ENCODE assay signal across 12 mouse cellular contexts in genomic region chr5:129877731-129878455, GRCm38 (mm10). TPM values are rescaled to one million over a fixed set of nuclear protein-coding genes. Genes with fewer than 3 reads are reported as not detected.
A peak's percentile ranks its signal among the peaks of the same experiment; 100 is the strongest.
DNase-seq lines count a peak whose midpoint lies in the region; ATAC-seq lines count a peak whose summit lies in the region.
"Had no signal": no experiment of that assay in that cellular context is flagged by ENCODE, and none has a peak within 500 bp of the region (broad histone marks: within the 10 kb centered on the region; RNA-seq: fewer than 3 reads in every experiment).

No protein-coding gene starts in this region.

- peaks cover 23% of the 10 kb centered on the region for H3K36me3 ChIP-seq in kidney, embryonic 14.5 days (ENCODE audit: control insufficient read depth, insufficient read depth, low read length)
- H3K36me3 ChIP-seq in hindbrain, embryonic 14.5 days (replicated peaks; ENCODE audit: control insufficient read depth, insufficient read depth), result peaks cover 33% of the 10 kb centered on the region
- H3K36me3 ChIP-seq in intestine, embryonic 16.5 days (ENCODE audit: control insufficient read depth, insufficient read depth, low read length), result peaks cover 12% of the 10 kb centered on the region

- H3K9me3 ChIP-seq in kidney, embryonic 14.5 days (ENCODE audit: control insufficient read depth, low read length), result no peaks in the 10 kb centered on the region; the same call in 1 of the 2 replicates
- H3K9me3 ChIP-seq in hindbrain, embryonic 14.5 days (ENCODE audit: control insufficient read depth, low read length), result no peaks in the 10 kb centered on the region
- H3K9me3 ChIP-seq in intestine, embryonic 16.5 days (ENCODE audit: control insufficient read depth, low read length), result no peaks in the 10 kb centered on the region
- H3K9me3 ChIP-seq: limb, embryonic 15.5 days had no signal

- H3K27ac ChIP-seq in kidney, embryonic 14.5 days (ENCODE audit: low read depth, low read length), result no peak overlapping the region
- no peak overlapping the region for H3K27ac ChIP-seq in hindbrain, embryonic 14.5 days
- no peak overlapping the region for H3K27ac ChIP-seq in intestine, embryonic 16.5 days (ENCODE audit: low read length)
- H3K27ac ChIP-seq: limb, embryonic 15.5 days had no signal

- H3K4me2 ChIP-seq in kidney, embryonic 14.5 days (replicated peaks; ENCODE audit: low read depth, low read length), result no peak overlapping the region
- H3K4me2 ChIP-seq in hindbrain, embryonic 14.5 days (replicated peaks), result no peak overlapping the region
- H3K4me2 ChIP-seq in intestine, embryonic 16.5 days (ENCODE audit: low read depth, low read length), result no peak overlapping the region
- H3K4me2 ChIP-seq: limb, embryonic 15.5 days had no signal

- DNase-seq in kidney, postnatal 14 days, result peak; percentile 21
- DNase-seq in brain, adult 2 months (ENCODE audit: low read depth, low spot score), result peak; percentile 59
- DNase-seq in gastrocnemius, adult 8-10 months (ENCODE audit: low spot score in 2 of 2), result peak; percentile 72 to 83
- peak; percentile 27 for DNase-seq in heart, postnatal 25 days (ENCODE audit: low spot score)
- DNase-seq in cerebellum, adult 9-10 months, result no peak
- DNase-seq in hindbrain, embryonic 14.5 days (ENCODE audit: low spot score), result no peak
- DNase-seq: cerebellum, postnatal 36 days; lung, postnatal 4 days had no signal

- no peak overlapping the region for H3K4me3 ChIP-seq in kidney, embryonic 14.5 days (ENCODE audit: low read length)
- H3K4me3 ChIP-seq in hindbrain, embryonic 14.5 days (replicated peaks; ENCODE audit: low read length), result no peak overlapping the region
- H3K4me3 ChIP-seq in intestine, embryonic 16.5 days (ENCODE audit: low read length), result no peak overlapping the region
- H3K4me3 ChIP-seq: limb, embryonic 15.5 days had no signal

- H3K4me1 ChIP-seq in kidney, embryonic 14.5 days (ENCODE audit: control insufficient read depth, insufficient read depth, low read length), result no peaks in the 10 kb centered on the region
- H3K4me1 ChIP-seq in hindbrain, embryonic 14.5 days (replicated peaks; ENCODE audit: control insufficient read depth, insufficient read depth, low read length), result no peaks in the 10 kb centered on the region
- H3K4me1 ChIP-seq in intestine, embryonic 16.5 days (ENCODE audit: control insufficient read depth, insufficient read depth, low read length), result no peaks in the 10 kb centered on the region
- H3K4me1 ChIP-seq: limb, embryonic 15.5 days had no signal

- H3K27me3 ChIP-seq in kidney, embryonic 14.5 days (ENCODE audit: control insufficient read depth, insufficient read depth, low read length), result no peaks in the 10 kb centered on the region
- no peaks in the 10 kb centered on the region for H3K27me3 ChIP-seq in hindbrain, embryonic 14.5 days (ENCODE audit: control insufficient read depth, insufficient read depth, low read length)
- H3K27me3 ChIP-seq in intestine, embryonic 16.5 days (replicated peaks; ENCODE audit: control insufficient read depth, insufficient read depth, low read length), result no peaks in the 10 kb centered on the region
- H3K27me3 ChIP-seq: limb, embryonic 15.5 days had no signal

- H3K9ac ChIP-seq in kidney, embryonic 14.5 days (ENCODE audit: low read depth, low read length), result no peak overlapping the region
- H3K9ac ChIP-seq in hindbrain, embryonic 14.5 days, result no peak overlapping the region
- no peak overlapping the region for H3K9ac ChIP-seq in intestine, embryonic 16.5 days (ENCODE audit: low read depth, low read length)
- H3K9ac ChIP-seq: limb, embryonic 15.5 days had no signal

- no peak for ATAC-seq in kidney, embryonic 14.5 days (ENCODE audit: low FRiP score, low TSS enrichment)
- no peak for ATAC-seq in hindbrain, embryonic 14.5 days (ENCODE audit: low FRiP score)
- no peak for ATAC-seq in intestine, embryonic 16.5 days
- ATAC-seq: inflammation-experienced regulatory T-cells, adult 6 months had no signal

- intact Hi-C loops in heart, postnatal 25 days (cut with DNase I), result loop anchor here (5.0 kb wide), 1 partner anchor 266 kb away; no protein-coding TSS in a partner anchor

- WGBS in kidney, embryonic 14.5 days, result 71% methylated on average over 9 of the region's 9 CpGs
- 80% methylated on average over 9 of the region's 9 CpGs for WGBS in hindbrain, embryonic 14.5 days
- 81% methylated on average over 9 of the region's 9 CpGs for WGBS in intestine, embryonic 16.5 days

RNA-seq across cellular contexts. Expression of gene Chchd2, which starts 9.4 kb away (rescaled TPM):
- 1,010 and 1,332 TPM in 2 replicates for polyA plus RNA-seq in kidney, embryonic 14.5 days (2014; fragmentation: Nextera tagmentation; extraction: Ambion mirVana)
- 100 to 1,000 TPM; 640 to 672 (median 655) TPM for total RNA-seq in gastrocnemius, adult 8-10 months (2022)
- total RNA-seq in heart, postnatal 25 days (2021), result 1,000 to 10,000 TPM; 1,029 to 1,056 TPM
- polyA plus RNA-seq in hindbrain, embryonic 14.5 days (2014; fragmentation: Nextera tagmentation; extraction: Ambion mirVana), result 704 and 793 TPM in 2 replicates
- 1,153 and 1,157 TPM in 2 replicates for polyA plus RNA-seq in intestine, embryonic 16.5 days (2015; fragmentation: Nextera tagmentation; extraction: Ambion mirVana)

RNA-seq across cellular contexts. Expression of gene Zbed5, which starts 17.6 kb away (rescaled TPM):
- 8.0 and 8.7 TPM in 2 replicates for polyA plus RNA-seq in kidney, embryonic 14.5 days (2014; fragmentation: Nextera tagmentation; extraction: Ambion mirVana)
- under 1 TPM; 0.25 to 0.59 (median 0.46) TPM for total RNA-seq in gastrocnemius, adult 8-10 months (2022)
- total RNA-seq in heart, postnatal 25 days (2021), result under 1 TPM; 0.21 to 0.31 TPM
- polyA plus RNA-seq in hindbrain, embryonic 14.5 days (2014; fragmentation: Nextera tagmentation; extraction: Ambion mirVana), result 16.4 and 17.0 TPM in 2 replicates
- polyA plus RNA-seq in intestine, embryonic 16.5 days (2015; fragmentation: Nextera tagmentation; extraction: Ambion mirVana), result 2.2 and 2.4 TPM in 2 replicates

RNA-seq across cellular contexts. Expression of gene Phkg1, which starts 20.5 kb away (rescaled TPM):
- polyA plus RNA-seq in kidney, embryonic 14.5 days (2014; fragmentation: Nextera tagmentation; extraction: Ambion mirVana), result 0.15 and 0.21 TPM in 2 replicates
- total RNA-seq in gastrocnemius, adult 8-10 months (2022), result 100 to 1,000 TPM; 317 to 357 (median 343) TPM
- total RNA-seq in heart, postnatal 25 days (2021), result 10 to 100 TPM; 16.1 to 18.4 TPM
- polyA plus RNA-seq in hindbrain, embryonic 14.5 days (2014; fragmentation: Nextera tagmentation; extraction: Ambion mirVana), result 0.13 and 0.72 TPM in 2 replicates
- polyA plus RNA-seq in intestine, embryonic 16.5 days (2015; fragmentation: Nextera tagmentation; extraction: Ambion mirVana), result 0.11 TPM in 1 of 2 replicates, not detected in the other

RNA-seq across cellular contexts. Expression of gene Nupr1l, which starts 30.4 kb away (rescaled TPM):
- polyA plus RNA-seq in kidney, embryonic 14.5 days (2014; fragmentation: Nextera tagmentation; extraction: Ambion mirVana), result 3.4 and 3.5 TPM in 2 replicates
- total RNA-seq in gastrocnemius, adult 8-10 months (2022), result under 1 TPM in 1 of 4 experiments, not detected in 3; 0.44 TPM
- total RNA-seq in heart, postnatal 25 days (2021), result 1 to 10 TPM; 1.1 to 1.5 TPM
- 3.4 and 3.8 TPM in 2 replicates for polyA plus RNA-seq in hindbrain, embryonic 14.5 days (2014; fragmentation: Nextera tagmentation; extraction: Ambion mirVana)
- 2.1 and 2.3 TPM in 2 replicates for polyA plus RNA-seq in intestine, embryonic 16.5 days (2015; fragmentation: Nextera tagmentation; extraction: Ambion mirVana)

RNA-seq across cellular contexts. Expression of gene Sumf2, which starts 31.1 kb away (rescaled TPM):
- polyA plus RNA-seq in kidney, embryonic 14.5 days (2014; fragmentation: Nextera tagmentation; extraction: Ambion mirVana), result 49.0 and 58.7 TPM in 2 replicates
- 10 to 100 TPM in 2 of 4 experiments, 1 to 10 TPM in 2; 6.7 to 13.1 (median 10.5) TPM for total RNA-seq in gastrocnemius, adult 8-10 months (2022)
- total RNA-seq in heart, postnatal 25 days (2021), result 10 to 100 TPM; 10.0 to 12.2 TPM
- 28.5 and 29.1 TPM in 2 replicates for polyA plus RNA-seq in hindbrain, embryonic 14.5 days (2014; fragmentation: Nextera tagmentation; extraction: Ambion mirVana)
- 33.4 and 35.3 TPM in 2 replicates for polyA plus RNA-seq in intestine, embryonic 16.5 days (2015; fragmentation: Nextera tagmentation; extraction: Ambion mirVana)

Comparison
In these comparisons a context has a peak if more than half of its experiments do, and no peak if none do; other contexts are left out.
1. DNase-seq: peak in kidney, postnatal 14 days (single experiment), brain, adult 2 months (single experiment), gastrocnemius, adult 8-10 months (2 of 2) and heart, postnatal 25 days (single experiment); none in cerebellum, adult 9-10 months (single experiment) and hindbrain, embryonic 14.5 days (single experiment).